Mouse (Mus musculus) kidney, adult 11 months (tissue): Measurements from ENCODE around the gene Susd3.

ENCODE experiments used
- DNase-seq: peaks from one replicate; pipeline ENCODE4 v3.0.0; 2022

Susd3 gene

GRCm38 (mm10) chr13:49183161-49183560 is 65.3 kb downstream of the Susd3 start:
- DNase-seq = no peak

- no peak for DNase-seq
Observed at GRCm38 (mm10) chr13:49181411-49181984, 67.0 kb downstream of the Susd3 start.

- DNase-seq = no peak
Observed at GRCm38 (mm10) chr13:49180691-49181090, 67.8 kb downstream of the Susd3 start.
